Mouse (Mus musculus): Measurements from ENCODE around the gene Ttc13.
A peak's percentile ranks its signal among the peaks of the same experiment; 100 is the strongest.

DNA sequence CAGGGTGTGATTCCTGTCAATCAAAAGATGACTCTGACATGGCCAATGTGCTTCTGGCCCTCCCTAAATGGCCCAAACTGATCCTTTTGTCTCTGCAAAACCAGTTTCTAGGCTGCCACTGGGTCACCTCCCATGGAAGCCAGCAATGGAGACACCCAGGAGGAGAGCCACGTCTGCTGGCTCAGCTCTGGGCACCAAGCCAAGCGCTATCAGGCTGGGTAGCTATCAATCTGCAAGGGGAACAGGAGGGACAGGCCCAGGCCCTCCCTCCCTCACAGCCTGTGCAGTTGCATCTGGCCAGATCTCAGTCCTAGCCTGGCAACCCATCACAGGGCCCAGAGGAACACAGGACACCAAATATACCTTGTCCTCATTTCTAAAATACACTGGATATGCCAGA is 63.4 kb downstream of the Ttc13 start:
- TF ChIP-seq BHLHE40 (IDR thresholded peaks at IDR 0.05; ENCODE audit: borderline replicate concordance, low read depth, low read length) (no peak), TCF12 (IDR thresholded peaks at IDR 0.05; ENCODE audit: low read depth, low read length) (peak; percentile 76), CTCF (IDR thresholded peaks at IDR 0.05 in 2 of 3, conservative IDR thresholded peaks at IDR 0.05 in 1 of 3; ENCODE audit: control insufficient read depth in 1 of 3, insufficient read depth in 1 of 3, low read depth in 2 of 3, low read length in 3 of 3, poor library complexity in 1 of 3, severe bottlenecking in 1 of 3) (no peak), MEF2A (IDR thresholded peaks at IDR 0.05; ENCODE audit: extremely low read depth, insufficient replicate concordance, low read depth, low read length, poor library complexity, severe bottlenecking) (no peak), UBTF (IDR thresholded peaks at IDR 0.05; ENCODE audit: borderline replicate concordance, insufficient read depth, low read depth, low read length) (no peak), POLR2AphosphoS2 (IDR thresholded peaks at IDR 0.05; ENCODE audit: low read length) (no peak), MAX (IDR thresholded peaks at IDR 0.05; ENCODE audit: low read length) (no peak), POLR2A (IDR thresholded peaks at IDR 0.05; ENCODE audit: control insufficient read depth in 1 of 2, insufficient read depth in 1 of 2, low read depth in 1 of 2, low read length in 2 of 2, poor library complexity in 1 of 2) (no peak)
